26 mouse cellular contexts compared by ENCODE assay signal in the genomic region with DNA sequence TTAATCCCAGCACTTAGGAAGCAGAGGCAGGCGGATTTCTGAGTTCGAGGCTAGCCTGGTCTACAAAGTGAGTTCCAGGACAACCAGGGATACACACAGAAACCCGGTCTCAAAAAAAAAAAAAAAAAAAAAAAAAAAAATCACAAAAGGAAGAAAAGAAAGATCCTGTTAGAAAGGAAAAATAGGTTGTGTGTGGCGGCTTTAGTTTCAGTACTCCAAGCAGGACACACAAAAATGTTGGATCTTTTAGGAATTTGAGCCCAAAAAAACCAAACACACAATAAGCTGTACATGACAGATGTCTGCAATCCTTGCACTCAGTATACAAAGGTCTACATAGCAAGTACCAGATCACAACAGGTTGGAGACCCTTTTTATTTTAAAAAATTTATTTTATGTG. TPM values are rescaled to one million over a fixed set of nuclear protein-coding genes. Genes with fewer than 3 reads are reported as not detected.
DNase-seq lines count a peak whose midpoint lies in the region; ATAC-seq and TF ChIP-seq lines count a peak whose summit lies in the region.
"Had no signal": no experiment of that assay in that cellular context is flagged by ENCODE, and none has a peak within 500 bp of the region (broad histone marks: within the 10 kb centered on the region; RNA-seq: fewer than 3 reads in every experiment).

No protein-coding gene starts in this region.

- no peak overlapping the region for H3K27ac ChIP-seq in kidney, embryonic 16.5 days (ENCODE audit: low read length)
- H3K27ac ChIP-seq in ES-Bruce4 (ENCODE audit: insufficient read depth, low read length): no peak overlapping the region
- no peak overlapping the region for H3K27ac ChIP-seq in liver, embryonic 12.5 days
- no peak overlapping the region for H3K27ac ChIP-seq in liver, postnatal 0 days (ENCODE audit: low read depth)
- H3K27ac ChIP-seq: forebrain, embryonic 15.5 days; gastrocnemius, adult 2 months; intestine, embryonic 15.5 days; macrophage; midbrain, embryonic 13.5 days; neural tube, embryonic 13.5 days had no signal

- H3K9me3 ChIP-seq in kidney, embryonic 16.5 days (ENCODE audit: low read length): no peaks in the 10 kb centered on the region
- H3K9me3 ChIP-seq in ES-Bruce4 (replicated peaks; ENCODE audit: control insufficient read depth, insufficient read depth, low read length, poor library complexity, severe bottlenecking): no peaks in the 10 kb centered on the region
- no peaks in the 10 kb centered on the region for H3K9me3 ChIP-seq in liver, embryonic 12.5 days (replicated peaks)
- H3K9me3 ChIP-seq in liver, postnatal 0 days (ENCODE audit: low read length): no peaks in the 10 kb centered on the region
- H3K9me3 ChIP-seq: forebrain, embryonic 15.5 days; G1E; intestine, embryonic 15.5 days; midbrain, embryonic 13.5 days; neural tube, embryonic 13.5 days had no signal

- no peaks in the 10 kb centered on the region for H3K27me3 ChIP-seq in kidney, embryonic 16.5 days (ENCODE audit: insufficient read depth, low read length)
- H3K27me3 ChIP-seq in ES-Bruce4 (ENCODE audit: control insufficient read depth, insufficient read depth, low read length, poor library complexity, severe bottlenecking): no peaks in the 10 kb centered on the region
- H3K27me3 ChIP-seq in liver, embryonic 12.5 days (replicated peaks): no peaks in the 10 kb centered on the region
- no peaks in the 10 kb centered on the region for H3K27me3 ChIP-seq in liver, postnatal 0 days (ENCODE audit: insufficient read depth, low read length)
- H3K27me3 ChIP-seq: forebrain, embryonic 15.5 days; intestine, embryonic 15.5 days; midbrain, embryonic 13.5 days; neural tube, embryonic 13.5 days had no signal

- no peak for TF ChIP-seq POLR2A in ES-Bruce4 (IDR thresholded peaks at IDR 0.05; ENCODE audit: insufficient read depth, low read length)

- WGBS in kidney, embryonic 16.5 days: 92% methylated on average over 4 of the region's 4 CpGs
- WGBS in liver, embryonic 12.5 days (ENCODE audit: insufficient replicate concordance): 79% methylated on average over 4 of the region's 4 CpGs
- 86% methylated on average over 4 of the region's 4 CpGs for WGBS in liver, postnatal 0 days (ENCODE audit: insufficient replicate concordance)

- no peak overlapping the region for H3K4me2 ChIP-seq in kidney, embryonic 16.5 days (replicated peaks; ENCODE audit: low read depth, low read length)
- H3K4me2 ChIP-seq in liver, embryonic 12.5 days: peak overlapping the region; percentile 90
- H3K4me2 ChIP-seq in liver, postnatal 0 days (ENCODE audit: low read depth, low read length): no peak overlapping the region
- H3K4me2 ChIP-seq: forebrain, embryonic 15.5 days; midbrain, embryonic 13.5 days had no signal

- 0 out of 2 replicates have a peak overlapping the region, but pooled peaks have one; percentile 22 for H3K9ac ChIP-seq in kidney, embryonic 16.5 days (replicated peaks; ENCODE audit: low read length)
- peak overlapping the region; percentile 91 for H3K9ac ChIP-seq in ES-Bruce4 (ENCODE audit: low read depth, poor library complexity, severe bottlenecking)
- peak overlapping the region; percentile 98; the same call in 1 of the 2 replicates for H3K9ac ChIP-seq in liver, embryonic 12.5 days
- peak overlapping the region; percentile 49; the same call in 1 of the 2 replicates for H3K9ac ChIP-seq in liver, postnatal 0 days (replicated peaks)
- H3K9ac ChIP-seq: intestine, embryonic 15.5 days; midbrain, embryonic 13.5 days; neural tube, embryonic 13.5 days had no signal

- DNase-seq in kidney, postnatal 14 days: no peak
- no peak for DNase-seq in liver, postnatal 0 days
- no peak for DNase-seq in urinary bladder, postnatal 10 days (ENCODE audit: low spot score)
- DNase-seq in cerebellum, adult 11-12 months: no peak
- DNase-seq: adrenal gland, postnatal 36 days; cerebellum, adult 2 months; cerebellum, postnatal 14 days; gastrocnemius, adult 2 months; gastrocnemius, postnatal 36 days; heart, postnatal 14 days; kidney, adult 2 months; kidney, postnatal 25 days; right cerebral cortex, postnatal 14 days; thymus, postnatal 4 days had no signal

- no peak overlapping the region for H3K4me3 ChIP-seq in kidney, embryonic 16.5 days (ENCODE audit: low read length)
- H3K4me3 ChIP-seq in ES-Bruce4 (ENCODE audit: low read depth, low read length): no peak overlapping the region
- peak overlapping the region; percentile 98; the same call in 1 of the 2 replicates for H3K4me3 ChIP-seq in liver, embryonic 12.5 days
- no peak overlapping the region for H3K4me3 ChIP-seq in liver, postnatal 0 days (ENCODE audit: low read depth, low read length)
- H3K4me3 ChIP-seq: forebrain, embryonic 15.5 days; gastrocnemius, adult 2 months; midbrain, embryonic 13.5 days; neural tube, embryonic 13.5 days had no signal

- no peak for TF ChIP-seq EP300 in ES-Bruce4 (IDR thresholded peaks at IDR 0.05; ENCODE audit: insufficient read depth, low read depth, low read length)
- TF ChIP-seq EP300 in liver, postnatal 0 days (IDR thresholded peaks at IDR 0.05; ENCODE audit: low read depth): no peak

- H3K4me1 ChIP-seq in kidney, embryonic 16.5 days (ENCODE audit: insufficient read depth, low read length): peaks cover 14% of the 10 kb centered on the region
- no peaks in the 10 kb centered on the region for H3K4me1 ChIP-seq in ES-Bruce4 (ENCODE audit: control insufficient read depth, insufficient read depth, low read length)
- peaks cover 71% of the 10 kb centered on the region for H3K4me1 ChIP-seq in liver, embryonic 12.5 days
- peaks cover 26% of the 10 kb centered on the region for H3K4me1 ChIP-seq in liver, postnatal 0 days (ENCODE audit: insufficient read depth)

- H3K36me3 ChIP-seq in kidney, embryonic 16.5 days (ENCODE audit: insufficient read depth, low read length): peaks cover 61% of the 10 kb centered on the region
- peaks cover 68% of the 10 kb centered on the region for H3K36me3 ChIP-seq in ES-Bruce4 (ENCODE audit: control insufficient read depth, insufficient read depth, low read length, poor library complexity, severe bottlenecking)
- peaks cover 72% of the 10 kb centered on the region for H3K36me3 ChIP-seq in liver, embryonic 12.5 days
- peaks cover 54% of the 10 kb centered on the region for H3K36me3 ChIP-seq in liver, postnatal 0 days (replicated peaks; ENCODE audit: insufficient read depth, low read length)

- ATAC-seq in kidney, embryonic 16.5 days (ENCODE audit: low FRiP score, low TSS enrichment): no peak
- ATAC-seq in liver, embryonic 12.5 days: no peak
- ATAC-seq in liver, postnatal 0 days: no peak
- ATAC-seq: CD4-positive, CD25-positive, alpha-beta regulatory T cell, adult 4 months; forebrain, embryonic 15.5 days; hindbrain, embryonic 16.5 days; intestine, embryonic 15.5 days; lung, postnatal 0 days; midbrain, embryonic 13.5 days had no signal

- TF ChIP-seq CTCF in ES-Bruce4 (IDR thresholded peaks at IDR 0.05; ENCODE audit: low read depth, low read length): no peak
- TF ChIP-seq CTCF in liver, postnatal 0 days (IDR thresholded peaks at IDR 0.05; ENCODE audit: low read depth): no peak

RNA-seq across cellular contexts. Expression of a gene that starts 2.8 kb away (rescaled TPM):
- polyA plus RNA-seq in kidney, embryonic 16.5 days (2015; fragmentation: Nextera tagmentation; extraction: Ambion mirVana): 1,116 and 1,127 TPM in 2 replicates
- 1,696 and 1,750 TPM in 2 replicates for polyA plus RNA-seq in ES-Bruce4 (2011; ENCODE audit: insufficient read depth, insufficient read length, low read depth, missing spikeins)
- 1,175 and 1,195 TPM in 2 replicates for polyA plus RNA-seq in liver, embryonic 12.5 days (2016; fragmentation: Nextera tagmentation; extraction: Ambion mirVana)
- 751 and 788 TPM in 2 replicates for polyA plus RNA-seq in liver, postnatal 0 days (2015; fragmentation: Nextera tagmentation; extraction: Ambion mirVana)

Comparison
In these comparisons a context has a peak if more than half of its experiments do, and no peak if none do; other contexts are left out.
1. H3K9ac ChIP-seq: peak in every context shown above with its lines; median percentile 98 in liver, embryonic 12.5 days; 91 in ES-Bruce4; 49 in liver, postnatal 0 days; 22 in kidney, embryonic 16.5 days.